Mouse (Mus musculus): Measurements from ENCODE around the gene Gdf7.

Gene Gdf7

DNA sequence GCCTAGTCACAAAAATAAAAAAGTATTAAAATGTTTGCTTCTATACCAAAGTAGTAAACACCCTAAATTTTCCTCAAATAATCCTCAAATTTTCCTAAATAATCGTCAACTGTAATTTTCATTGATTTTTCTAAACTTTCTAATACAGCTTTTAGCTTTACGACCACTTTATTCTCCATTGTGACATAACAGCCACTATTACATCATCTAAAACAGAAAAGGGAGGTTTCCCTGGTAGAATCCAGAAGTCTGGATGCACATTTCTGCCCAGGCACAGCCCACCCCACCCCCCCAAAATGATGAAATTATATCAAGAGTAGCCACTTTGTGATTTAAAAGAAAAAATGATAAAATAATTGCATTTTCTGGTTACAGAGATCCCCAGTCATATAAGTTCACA is 5.6 kb downstream of the Gdf7 start:
- DNase-seq = no peak

DNA sequence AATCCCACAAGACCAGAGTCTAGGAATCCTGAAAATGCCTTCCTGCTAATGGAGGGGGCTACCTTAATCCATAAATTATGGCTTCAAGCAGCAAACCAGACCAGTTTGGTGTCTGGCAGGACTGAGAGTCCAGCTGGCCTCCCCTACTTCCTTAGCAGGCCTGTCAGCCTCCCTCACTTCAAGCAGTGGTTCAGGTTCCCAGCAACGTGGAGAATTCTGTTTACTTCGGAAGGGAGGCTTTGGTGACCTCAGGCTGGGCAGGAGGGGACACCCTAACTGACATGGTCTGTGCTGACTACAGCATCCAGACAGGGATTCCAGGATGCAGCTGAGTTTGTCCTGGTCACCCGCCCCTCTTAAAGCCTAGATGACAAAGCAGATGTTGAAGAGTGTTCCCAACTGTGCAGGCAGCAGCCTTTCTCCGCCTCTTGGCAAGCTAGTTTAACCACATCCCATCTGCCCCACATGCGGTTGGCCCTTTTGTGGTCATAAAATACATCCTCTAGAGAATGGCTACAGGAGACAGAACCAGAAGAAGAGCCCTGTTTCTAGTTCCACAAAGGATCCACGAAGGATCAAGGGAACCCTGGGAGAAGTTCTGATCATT is 6.3 kb downstream of the Gdf7 start:
- no peak for DNase-seq

DNA sequence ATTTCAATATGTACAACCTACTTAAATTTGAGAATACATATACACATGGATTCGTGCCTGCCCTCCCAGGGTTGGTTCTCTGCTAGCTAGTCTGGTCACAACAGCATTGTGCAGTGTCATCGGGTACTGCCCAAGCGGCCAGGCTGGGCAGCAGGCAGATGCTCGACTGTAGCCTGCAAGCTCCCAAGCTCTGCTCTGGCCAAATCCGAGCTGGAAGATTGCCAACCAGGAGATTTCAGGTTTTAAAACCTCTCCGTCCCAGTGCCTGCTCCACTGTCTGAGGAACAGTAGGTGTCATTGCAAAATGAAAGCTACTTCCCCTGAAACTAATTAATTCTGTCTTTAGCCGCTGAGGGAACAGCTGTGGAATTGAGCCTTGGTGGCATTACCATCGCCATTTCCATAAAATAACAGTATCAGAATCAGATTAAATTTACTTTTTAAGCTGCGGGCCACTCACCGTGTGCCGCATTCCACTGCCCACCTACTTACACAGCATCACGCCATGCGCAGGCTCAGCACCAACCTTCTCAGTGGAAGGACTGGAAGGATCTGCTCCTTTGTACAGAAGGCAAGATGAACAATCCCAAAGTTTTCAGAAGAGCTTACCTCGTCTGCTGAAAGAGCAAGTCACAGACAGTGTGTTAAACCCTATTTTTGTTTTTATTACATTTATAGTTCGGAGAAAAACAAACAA is 10.4 kb downstream of the Gdf7 start:
- no peak for DNase-seq

DNA sequence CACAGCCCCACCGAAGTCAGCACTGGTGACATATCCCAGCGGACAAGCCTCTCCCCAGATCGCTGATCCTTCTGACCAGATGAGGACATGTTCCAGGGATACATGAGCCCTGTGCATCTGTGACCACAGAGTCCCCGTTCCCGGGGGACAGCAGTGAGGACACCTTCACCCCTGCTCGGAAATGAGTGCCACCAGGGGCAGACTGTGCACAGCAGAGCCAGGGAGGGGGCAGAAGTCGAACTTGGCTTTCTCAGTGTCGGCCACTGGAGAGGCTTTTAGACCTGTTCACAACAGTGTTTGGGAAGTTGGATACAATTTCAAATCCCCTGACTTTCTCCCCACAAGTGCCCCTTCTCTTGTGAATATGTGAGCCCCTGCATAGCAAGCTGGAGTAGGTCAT is 12.3 kb downstream of the Gdf7 start:
- no peak for DNase-seq

DNA sequence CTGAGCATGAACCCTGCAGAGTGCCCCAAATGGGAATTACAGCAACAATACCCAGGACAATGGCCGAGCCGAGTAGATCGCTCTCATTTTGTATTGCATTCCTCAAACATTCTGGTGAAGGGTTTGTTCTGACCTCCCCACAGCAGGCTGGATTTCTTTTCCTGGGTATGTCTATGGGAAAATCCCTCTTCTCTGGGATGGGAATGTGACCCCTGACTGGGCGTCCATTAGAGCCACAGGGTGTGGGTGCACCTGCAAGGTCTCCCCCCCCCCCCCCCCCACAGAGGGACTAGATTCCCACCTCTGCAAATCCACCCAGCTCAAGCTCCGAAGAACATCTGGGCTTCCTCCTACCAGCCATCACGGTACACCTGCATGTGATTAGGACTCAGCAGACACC is 12.7 kb downstream of the Gdf7 start:
- DNase-seq = no peak

DNA sequence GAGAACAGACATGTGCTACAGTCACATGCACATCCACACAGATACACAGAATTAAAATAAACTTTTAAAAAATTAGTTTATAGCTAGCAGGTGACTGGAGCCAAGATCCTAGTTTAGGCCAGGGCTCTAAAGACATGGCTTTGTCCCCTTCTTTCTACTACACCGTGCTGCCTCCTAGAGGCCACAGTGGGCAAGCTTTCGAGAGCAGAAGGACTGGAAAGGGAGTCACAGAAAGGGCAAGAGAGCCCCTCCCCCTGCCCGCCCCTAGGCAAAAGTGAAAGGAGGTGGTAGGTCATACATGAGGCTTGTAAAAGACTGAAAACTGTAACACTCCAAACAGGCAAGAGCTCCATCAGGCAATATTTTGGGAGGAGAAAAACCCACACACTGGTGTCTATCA is 13.8 kb downstream of the Gdf7 start:
- no peak for DNase-seq

DNA sequence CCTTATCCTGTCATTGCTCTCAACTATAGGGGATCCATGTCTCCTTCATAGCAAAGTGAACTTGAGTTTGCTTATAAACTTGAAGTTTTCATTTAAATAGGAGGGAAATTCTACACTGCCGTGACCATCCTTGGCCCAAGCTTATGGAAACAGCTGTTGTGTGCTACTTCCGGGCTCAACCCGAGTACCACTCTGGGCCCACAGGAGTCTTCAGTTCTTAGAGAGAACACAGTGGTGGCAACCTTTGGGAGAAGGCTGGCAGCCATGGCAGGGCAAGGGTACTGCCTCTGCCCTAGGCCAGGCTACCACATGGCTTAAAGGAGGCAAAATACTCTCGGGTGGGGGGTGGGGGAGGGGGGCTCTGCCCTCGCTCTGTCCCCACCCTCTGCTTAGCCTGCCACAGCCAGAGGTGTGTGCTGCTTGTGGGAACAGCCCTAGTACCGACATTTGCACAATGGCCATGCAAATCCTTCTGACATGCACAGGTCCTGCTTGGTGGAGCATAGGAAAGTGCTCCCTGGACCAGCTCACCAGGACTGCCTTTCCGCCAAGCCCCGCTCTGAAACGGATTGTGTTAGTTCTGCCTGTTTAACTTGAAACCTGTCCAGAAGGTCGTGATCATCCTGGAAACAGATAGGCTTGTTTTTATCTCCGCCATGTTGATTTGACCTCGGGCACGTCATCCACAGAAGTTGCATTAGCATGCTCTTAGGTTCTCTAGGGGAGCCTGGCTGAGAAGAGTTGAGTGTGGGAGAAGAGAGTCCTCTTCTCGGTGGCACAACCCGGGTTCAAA is 20.3 kb downstream of the Gdf7 start:
- DNase-seq = no peak

DNA sequence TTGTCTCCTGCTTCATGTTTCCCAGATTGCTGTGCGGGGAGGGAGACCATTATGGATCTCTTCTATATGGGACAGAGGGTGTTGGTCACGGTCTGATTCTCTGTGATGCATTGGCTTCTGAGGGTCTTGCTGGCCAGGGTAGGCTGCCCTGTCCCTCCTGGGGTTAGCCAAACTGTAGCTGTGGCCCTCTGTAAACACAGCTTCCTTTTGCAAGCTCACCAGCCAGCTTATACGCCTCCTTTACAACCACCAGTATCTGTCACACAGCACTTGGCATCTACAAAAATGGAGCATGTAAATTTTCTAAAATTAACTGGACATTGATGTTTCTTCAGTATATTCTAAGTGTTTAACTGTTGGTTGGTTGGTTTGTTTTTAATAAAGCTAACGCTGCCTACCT is 26.3 kb downstream of the Gdf7 start:
- DNase-seq = no peak

DNA sequence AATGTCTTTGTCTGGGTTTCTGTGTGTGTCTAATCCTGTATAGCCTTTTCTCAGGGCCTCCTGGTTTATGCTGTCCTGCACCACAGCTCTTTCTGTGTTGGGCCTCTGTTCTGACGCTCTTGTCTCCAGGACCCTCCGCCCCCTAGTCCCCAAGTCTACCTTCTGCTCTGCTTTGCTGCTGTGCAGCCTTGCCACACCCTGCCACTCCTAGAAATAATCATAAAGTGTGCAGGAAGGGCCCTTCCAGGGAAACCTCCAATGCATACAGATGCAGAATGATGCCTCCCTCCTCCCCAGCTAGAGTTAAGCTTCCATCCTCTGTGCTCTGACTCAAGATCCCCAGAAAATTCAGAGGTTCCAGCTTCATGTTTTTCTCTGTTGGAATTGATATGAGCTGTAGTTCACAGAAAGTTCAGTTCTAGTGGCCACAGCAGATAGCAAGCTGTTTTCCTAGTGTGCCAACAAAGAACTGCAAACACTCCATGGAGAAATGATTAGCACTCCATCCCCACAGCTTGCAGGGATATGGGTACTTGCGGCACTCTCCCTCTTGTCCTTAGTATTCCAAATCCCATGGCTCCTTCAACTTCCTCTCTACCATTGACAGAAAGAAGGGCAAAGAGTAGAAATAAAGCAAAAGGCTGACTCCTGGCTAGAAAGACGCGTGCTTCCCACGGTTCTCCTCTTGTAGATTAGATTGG is 28.1 kb downstream of the Gdf7 start:
- DNase-seq = no peak

DNA sequence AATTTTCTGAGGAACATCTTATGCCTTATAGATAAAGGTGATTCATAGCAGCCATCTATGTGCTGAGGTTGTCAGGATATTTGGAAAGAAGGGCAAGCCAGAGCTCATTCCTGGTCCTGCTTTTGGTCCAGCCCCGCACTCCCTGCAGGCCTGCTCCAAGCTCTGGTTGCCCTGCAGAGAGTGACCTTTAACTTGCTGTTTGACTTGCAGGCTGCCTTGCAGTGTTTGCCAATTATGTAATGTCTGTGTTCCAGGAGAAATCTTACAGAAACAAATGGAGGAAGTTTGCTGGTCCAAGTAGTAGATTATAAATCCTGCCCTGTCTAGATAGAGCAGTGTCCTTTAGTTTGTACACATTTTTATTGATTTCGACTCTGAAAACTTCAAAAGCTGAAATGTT is 30.3 kb downstream of the Gdf7 start:
- no peak for DNase-seq

DNA sequence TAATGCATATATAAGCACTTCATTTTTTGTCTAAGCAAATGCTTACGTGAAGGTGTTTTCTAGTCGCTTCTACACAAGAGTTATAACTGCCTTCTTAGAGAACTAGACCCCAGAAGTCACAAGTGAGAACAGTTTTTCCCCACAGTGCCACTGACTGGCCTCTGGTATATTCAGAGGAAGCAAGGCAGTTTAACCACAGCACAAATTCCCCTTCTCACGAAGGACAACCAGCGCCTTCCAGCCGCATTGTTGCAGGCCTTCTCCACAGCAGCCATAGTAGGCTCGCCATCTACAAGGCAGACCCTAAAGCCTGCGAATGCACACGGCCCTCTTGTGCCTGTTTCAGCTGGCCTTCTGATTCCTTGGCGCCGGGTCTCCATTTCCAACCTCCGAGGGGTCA is 32.1 kb downstream of the Gdf7 start:
- DNase-seq = no peak

DNA sequence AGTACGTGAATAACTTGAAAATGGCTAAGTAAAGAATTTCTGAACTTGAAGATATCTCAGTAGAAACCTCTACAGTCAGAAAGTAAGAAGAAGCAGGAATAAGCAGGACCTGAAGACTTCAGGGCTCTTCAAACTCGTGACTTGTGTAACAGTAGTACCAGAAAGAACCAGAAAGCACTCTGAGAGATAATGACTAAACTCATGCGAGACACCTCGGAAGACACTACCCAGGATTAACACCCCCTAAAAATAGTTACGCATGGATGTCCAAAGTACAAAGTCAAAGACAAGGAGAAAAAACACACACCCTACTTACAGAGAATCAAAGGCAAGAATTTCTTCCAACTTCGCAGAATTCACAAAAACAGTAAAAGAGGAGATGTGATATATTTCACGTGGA is 35.4 kb downstream of the Gdf7 start:
- no peak for DNase-seq

DNA sequence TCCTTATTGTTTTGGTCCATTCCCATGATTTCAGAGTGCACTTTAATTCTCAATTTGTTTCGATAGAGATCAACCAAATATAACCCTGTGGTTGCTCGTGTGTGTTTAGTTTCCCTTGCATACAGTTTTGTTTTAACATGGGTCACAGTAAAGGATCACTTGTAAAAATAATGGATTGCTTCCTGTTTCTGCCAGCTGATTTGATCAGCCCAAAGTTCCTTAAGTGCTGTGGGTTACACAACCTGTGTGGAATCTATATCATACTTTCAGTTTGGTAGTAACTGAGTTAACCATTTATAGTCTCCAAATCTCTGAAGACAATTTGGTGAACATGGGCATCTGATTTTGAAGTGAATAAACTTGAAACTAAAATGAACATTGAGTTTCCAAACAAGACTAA is 41.5 kb downstream of the Gdf7 start:
- DNase-seq = no peak
